Mouse (Mus musculus) forebrain, embryonic 12.5 days (tissue): ENCODE results near the gene Lrpprc. TPM values are rescaled to one million over a fixed set of nuclear protein-coding genes. Genes with fewer than 3 reads are reported as not detected.
"Not testable (repeated sequence)": the region's sequence is repeated elsewhere in the genome, so short reads cannot be mapped to it uniquely, and the experiment has no call there.

ENCODE experiments used
- ATAC-seq: fragments of 200-750 bp; cut with Nextera tagmentation; 2 replicates; pipeline ENCODE4 v1.8.0; 2017; ENCODE audit warnings: moderate TSS enrichment; ENCODE audit not compliant: low FRiP score
- H3K27ac ChIP-seq: fragments of 300-500 bp; sonication (generic); 2 replicates; pipeline ENCODE4 v1.5.1; 2016; ENCODE audit warnings: mild to moderate bottlenecking
- H3K27me3 ChIP-seq: fragments of 300-500 bp; sonication (generic); 2 replicates; pipeline ENCODE4 v1.6.1; 2016; ENCODE audit warnings: mild to moderate bottlenecking
- H3K36me3 ChIP-seq: fragments of 300-500 bp; sonication (generic); replicated peaks from 2 replicates; pipeline ENCODE4 v1.6.1; 2016; ENCODE audit warnings: mild to moderate bottlenecking
- H3K4me1 ChIP-seq: fragments of 300-500 bp; sonication (generic); 2 replicates; pipeline ENCODE4 v1.6.1; 2016
- H3K4me2 ChIP-seq: fragments of 300-500 bp; sonication (generic); 2 replicates; pipeline ENCODE4 v1.6.1; 2016; ENCODE audit warnings: mild to moderate bottlenecking, moderate library complexity
- H3K4me3 ChIP-seq: fragments of 300-500 bp; sonication (generic); replicated peaks from 2 replicates; pipeline ENCODE4 v1.5.1; 2016; ENCODE audit warnings: mild to moderate bottlenecking
- H3K9ac ChIP-seq: fragments of 300-500 bp; sonication (generic); 2 replicates; pipeline ENCODE4 v1.6.1; 2016; ENCODE audit warnings: mild to moderate bottlenecking
- H3K9me3 ChIP-seq: fragments of 300-500 bp; sonication (generic); 2 replicates; pipeline ENCODE4 v1.6.1; 2016
- WGBS: fragments of 180-500 bp; shearing (Covaris S2); methylation state at CpG from one replicate; pipeline ENCODE4 v1.1.7; 2016; 5-methylcytosine and 5-hydroxymethylcytosine counted together
- polyA plus RNA-seq: library from polyadenylated mRNA; unstranded; fragments of >200 nt; fragmentation: Nextera tagmentation; extraction: Ambion mirVana; gene quantifications from 2 replicates; pipeline ENCODE4 v1.2.1, GENCODE M21; 2016

Gene Lrpprc
- polyA plus RNA-seq: 49.3 and 52.8 TPM in 2 replicates

DNA sequence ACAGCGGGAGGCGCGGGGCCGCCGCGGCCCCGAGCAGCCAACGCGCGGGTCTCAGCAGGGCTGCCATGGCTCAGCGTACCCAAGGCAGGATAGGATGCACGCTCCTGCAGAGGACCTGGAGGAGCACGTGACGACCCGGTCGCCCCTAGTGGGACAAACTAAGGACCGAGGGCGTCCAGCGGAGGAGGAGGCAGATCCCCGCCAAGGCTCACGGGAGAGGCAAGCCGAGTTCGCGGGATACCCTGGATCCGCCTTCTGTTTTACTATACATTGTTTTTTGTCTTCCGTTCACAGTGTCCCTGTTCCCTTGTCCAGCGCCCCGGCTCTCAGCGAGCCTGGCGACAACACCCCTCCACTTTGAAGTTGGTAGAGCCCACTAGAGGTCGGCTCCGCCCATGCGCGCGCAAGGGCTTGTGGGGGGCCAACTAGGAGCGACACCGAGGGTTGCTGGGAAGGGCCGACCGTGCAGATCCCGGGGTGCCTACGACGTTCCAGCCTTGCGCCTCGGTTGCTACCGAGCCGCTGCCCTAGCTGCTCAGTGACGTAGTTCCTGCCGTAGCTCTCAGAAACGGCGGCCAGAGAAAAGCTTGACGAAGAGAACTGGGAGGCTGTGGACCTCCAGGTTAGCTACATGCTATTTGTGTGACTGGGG is at the start of gene Lrpprc:
Gene Lrpprc (minus strand): TSS at position 343 of the 652 bp plus-strand sequence.
- peak within 1 kb of the TSS; percentile 82 for H3K27ac ChIP-seq
- H3K27me3 ChIP-seq: no peaks in the 10 kb centered on the region
- ATAC-seq: peak; percentile 99
- H3K4me3 ChIP-seq: peak within 1 kb of the TSS; percentile 99
- peaks cover 6% of the 10 kb centered on the region; the same call in 1 of the 2 replicates for H3K36me3 ChIP-seq
- H3K9ac ChIP-seq: peak within 1 kb of the TSS; percentile 90
- H3K4me2 ChIP-seq: peak within 1 kb of the TSS; percentile 77
- peaks cover 27% of the 10 kb centered on the region for H3K4me1 ChIP-seq
- under 1% methylated on average over 47 of the region's 51 CpGs for WGBS
- H3K9me3 ChIP-seq: no peaks in the 10 kb centered on the region

GRCm38 (mm10) chr17:84837780-84838179 is 47.2 kb upstream of the Lrpprc start:
- H3K36me3 ChIP-seq: no peaks in the 10 kb centered on the region
- no peaks in the 10 kb centered on the region for H3K9me3 ChIP-seq
- no peak overlapping the region for H3K4me2 ChIP-seq
- H3K4me3 ChIP-seq: no peak overlapping the region
- peak; percentile 39; the same call in 1 of the 2 replicates for ATAC-seq
- H3K27me3 ChIP-seq: no peaks in the 10 kb centered on the region
- H3K27ac ChIP-seq: no peak overlapping the region
- no peak overlapping the region for H3K9ac ChIP-seq
- H3K4me1 ChIP-seq: no peaks in the 10 kb centered on the region
- 2% methylated on average over 3 of the region's 3 CpGs for WGBS

DNA sequence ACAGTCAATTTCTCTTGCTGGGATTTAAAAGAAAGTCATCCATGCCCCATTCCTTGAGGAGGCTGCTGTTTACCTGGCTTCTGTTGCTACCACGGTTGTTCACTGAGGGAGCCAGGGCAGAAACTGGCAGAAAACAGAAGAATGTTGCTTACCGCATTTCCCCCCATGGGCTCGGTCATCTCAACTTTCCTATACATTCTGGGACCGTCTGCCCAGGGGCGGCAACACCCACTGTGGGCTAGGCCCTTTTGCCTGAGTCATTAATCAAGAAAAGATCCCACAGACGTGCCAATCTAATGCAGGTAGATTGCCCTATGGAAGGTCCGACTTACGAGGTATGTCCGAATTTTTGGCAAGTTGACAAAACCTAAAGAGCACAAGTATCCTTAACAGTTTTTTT is 44.7 kb upstream of the Lrpprc start:
- no peak overlapping the region for H3K4me3 ChIP-seq
- no peak overlapping the region for H3K27ac ChIP-seq
- no peak overlapping the region for H3K4me2 ChIP-seq
- H3K4me1 ChIP-seq: no peaks in the 10 kb centered on the region
- WGBS: 88% methylated on average over 9 of the region's 9 CpGs
- no peaks in the 10 kb centered on the region for H3K27me3 ChIP-seq
- no peaks in the 10 kb centered on the region for H3K9me3 ChIP-seq
- H3K36me3 ChIP-seq: no peaks in the 10 kb centered on the region
- no peak for ATAC-seq
- H3K9ac ChIP-seq: no peak overlapping the region

GRCm38 (mm10) chr17:84832346-84832745 is 41.8 kb upstream of the Lrpprc start:
- no peak overlapping the region for H3K4me3 ChIP-seq
- no peak overlapping the region for H3K4me2 ChIP-seq
- WGBS: 68% methylated on average over 8 of the region's 8 CpGs
- no peak overlapping the region for H3K9ac ChIP-seq
- H3K9me3 ChIP-seq: no peaks in the 10 kb centered on the region
- no peak for ATAC-seq
- no peak overlapping the region for H3K27ac ChIP-seq
- no peaks in the 10 kb centered on the region for H3K36me3 ChIP-seq
- H3K4me1 ChIP-seq: no peaks in the 10 kb centered on the region
- no peaks in the 10 kb centered on the region for H3K27me3 ChIP-seq

- H3K27ac ChIP-seq: no peak overlapping the region
- H3K27me3 ChIP-seq: no peaks in the 10 kb centered on the region
- WGBS: 95% methylated on average over 6 of the region's 6 CpGs
- no peaks in the 10 kb centered on the region for H3K36me3 ChIP-seq
- H3K9ac ChIP-seq: no peak overlapping the region
- H3K4me3 ChIP-seq: no peak overlapping the region
- H3K4me1 ChIP-seq: no peaks in the 10 kb centered on the region
- H3K4me2 ChIP-seq: no peak overlapping the region
- no peak for ATAC-seq
- H3K9me3 ChIP-seq: no peaks in the 10 kb centered on the region
Measured at GRCm38 (mm10) chr17:84828301-84828700, 37.7 kb upstream of the Lrpprc start.

DNA sequence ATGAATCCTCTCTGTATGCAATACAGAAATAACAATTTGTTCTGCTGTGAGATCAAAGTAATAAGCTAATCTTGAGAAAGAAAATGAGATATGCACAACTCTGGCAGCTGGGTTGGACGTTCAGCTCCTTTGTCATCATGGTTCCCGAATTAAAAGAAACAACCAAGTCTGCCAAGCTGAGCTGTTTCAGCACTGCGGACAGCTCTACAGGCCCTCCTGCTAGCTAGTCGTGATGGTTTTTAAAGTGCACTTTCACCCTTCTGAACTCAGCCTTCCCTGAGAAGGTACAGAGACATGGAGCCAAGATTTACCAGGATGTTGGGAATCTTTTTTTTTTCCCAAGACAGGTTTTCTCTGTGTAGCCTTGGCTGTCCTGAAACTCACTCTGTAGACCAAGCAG is 30.0 kb upstream of the Lrpprc start:
- H3K9me3 ChIP-seq: no peaks in the 10 kb centered on the region
- WGBS: 12% methylated on average over 4 of the region's 4 CpGs
- no peaks in the 10 kb centered on the region for H3K27me3 ChIP-seq
- no peak overlapping the region for H3K4me2 ChIP-seq
- no peak overlapping the region for H3K9ac ChIP-seq
- H3K36me3 ChIP-seq: no peaks in the 10 kb centered on the region
- H3K4me3 ChIP-seq: no peak overlapping the region
- no peak overlapping the region for H3K27ac ChIP-seq
- H3K4me1 ChIP-seq: peaks cover 3% of the 10 kb centered on the region; the same call in 1 of the 2 replicates
- no peak for ATAC-seq

- Histone ChIP-seq H3K36me3 (no peaks in the 10 kb centered on the region), H3K4me1 (peaks cover 4% of the 10 kb centered on the region; the same call in 1 of the 2 replicates), H3K4me3 (no peak overlapping the region), H3K4me2 (no peak overlapping the region), H3K9me3 (no peaks in the 10 kb centered on the region), H3K27me3 (no peaks in the 10 kb centered on the region), H3K9ac (no peak overlapping the region), H3K27ac (no peak overlapping the region)
- no peak for ATAC-seq
- WGBS: 92% methylated on average over 5 of the region's 5 CpGs
Measured at GRCm38 (mm10) chr17:84818390-84818789, 27.8 kb upstream of the Lrpprc start.

DNA sequence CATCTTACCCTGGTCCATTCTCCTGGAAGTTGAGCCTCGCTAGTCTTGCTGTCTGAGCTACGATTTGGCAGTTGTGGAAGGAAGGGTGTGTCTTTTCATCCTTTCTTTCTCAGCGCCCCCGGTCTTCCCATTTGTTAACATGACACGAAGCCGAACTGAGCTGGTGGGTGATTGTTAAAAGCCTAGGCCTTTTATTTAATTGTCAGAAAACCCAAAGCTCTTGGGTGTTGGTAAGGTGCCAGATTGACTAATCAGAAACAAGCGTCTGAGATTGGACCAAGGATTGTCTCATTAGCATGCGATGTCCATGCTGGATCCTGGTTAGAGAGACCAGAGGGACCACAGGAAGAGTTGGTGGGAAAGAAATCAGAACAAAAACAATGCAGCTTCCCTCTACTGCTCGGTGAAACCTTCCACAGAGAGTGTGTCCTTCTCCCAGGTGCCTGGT is 25.4 kb upstream of the Lrpprc start:
- no peak overlapping the region for H3K9ac ChIP-seq
- no peak overlapping the region for H3K4me2 ChIP-seq
- no peak overlapping the region for H3K4me3 ChIP-seq
- peaks cover 4% of the 10 kb centered on the region; the same call in 1 of the 2 replicates for H3K4me1 ChIP-seq
- H3K27me3 ChIP-seq: no peaks in the 10 kb centered on the region
- H3K27ac ChIP-seq: peak overlapping the region; percentile 69; the same call in 1 of the 2 replicates
- no peaks in the 10 kb centered on the region for H3K9me3 ChIP-seq
- 56% methylated on average over 9 of the region's 9 CpGs for WGBS
- no peaks in the 10 kb centered on the region for H3K36me3 ChIP-seq
- peak; percentile 64; the same call in 1 of the 2 replicates for ATAC-seq

DNA sequence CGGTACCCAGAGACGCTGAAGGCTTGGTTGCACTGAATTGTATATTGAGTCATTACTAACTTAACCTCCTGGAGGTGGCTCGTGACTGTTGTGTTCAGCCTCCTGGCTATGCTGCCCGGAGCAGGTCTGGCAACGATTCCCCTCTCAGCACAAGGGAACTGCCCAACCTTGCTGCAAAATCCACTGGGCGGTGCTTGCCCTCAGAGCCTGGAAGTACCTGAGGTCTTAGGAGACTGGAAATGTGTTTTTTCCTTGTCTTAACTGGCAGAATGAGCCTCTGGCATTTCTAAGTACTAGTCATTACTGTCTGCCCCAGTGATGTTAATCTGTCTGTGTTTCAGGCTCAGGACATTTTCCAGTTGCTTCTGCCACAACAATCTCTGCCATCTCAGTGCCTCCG is 24.3 kb upstream of the Lrpprc start:
- Histone ChIP-seq H3K36me3 (no peaks in the 10 kb centered on the region), H3K9me3 (no peaks in the 10 kb centered on the region), H3K9ac (no peak overlapping the region), H3K4me2 (no peak overlapping the region), H3K4me3 (no peak overlapping the region), H3K27ac (no peak overlapping the region), H3K27me3 (no peaks in the 10 kb centered on the region), H3K4me1 (peaks cover 4% of the 10 kb centered on the region; the same call in 1 of the 2 replicates)
- 80% methylated on average over 7 of the region's 7 CpGs for WGBS
- no peak for ATAC-seq

- not testable (repeated sequence) for H3K27me3 ChIP-seq
- 86% methylated on average over 14 of the region's 14 CpGs for WGBS
Measured at GRCm38 (mm10) chr17:84814192-84814591, 23.6 kb upstream of the Lrpprc start.

GRCm38 (mm10) chr17:84792006-84792405 is 1.4 kb upstream of the Lrpprc start:
- Histone ChIP-seq H3K27me3 (no peaks in the 10 kb centered on the region), H3K27ac (no peak overlapping the region), H3K4me3 (no peak overlapping the region), H3K9ac (no peak overlapping the region), H3K9me3 (no peaks in the 10 kb centered on the region), H3K4me2 (peak overlapping the region; percentile 77), H3K4me1 (peaks cover 27% of the 10 kb centered on the region), H3K36me3 (peaks cover 4% of the 10 kb centered on the region; the same call in 1 of the 2 replicates)
- 77% methylated on average over 5 of the region's 5 CpGs for WGBS
- no peak for ATAC-seq

More at GRCm38 (mm10) chr17:84814192-84814591, 23.6 kb upstream of the Lrpprc start:
- not testable (repeated sequence) for H3K9me3 ChIP-seq, H3K4me2 ChIP-seq, H3K9ac ChIP-seq, H3K27ac ChIP-seq, H3K36me3 ChIP-seq, ATAC-seq, H3K4me3 ChIP-seq, H3K4me1 ChIP-seq

- Histone ChIP-seq H3K9ac (peak overlapping the region; percentile 90), H3K36me3 (peaks cover 6% of the 10 kb centered on the region; the same call in 1 of the 2 replicates), H3K27me3 (no peaks in the 10 kb centered on the region), H3K9me3 (no peaks in the 10 kb centered on the region), H3K4me1 (peaks cover 27% of the 10 kb centered on the region), H3K27ac (peak overlapping the region; percentile 82), H3K4me3 (peak overlapping the region; percentile 99), H3K4me2 (peak overlapping the region; percentile 77)
- ATAC-seq: peak; percentile 12
- 7% methylated on average over 8 of the region's 8 CpGs for WGBS
Measured at GRCm38 (mm10) chr17:84791156-84791555, 567 bp upstream of the Lrpprc start.

GRCm38 (mm10) chr17:84790043-84790442 is 546 bp downstream of the Lrpprc start:
- Histone ChIP-seq H3K9me3 (no peaks in the 10 kb centered on the region), H3K4me1 (peaks cover 27% of the 10 kb centered on the region), H3K36me3 (peaks cover 6% of the 10 kb centered on the region; the same call in 1 of the 2 replicates), H3K27ac (peak overlapping the region; percentile 82), H3K9ac (peak overlapping the region; percentile 90), H3K27me3 (no peaks in the 10 kb centered on the region), H3K4me3 (peak overlapping the region; percentile 99), H3K4me2 (peak overlapping the region; percentile 77)
- WGBS: under 1% methylated on average over 22 of the region's 22 CpGs
- peak; percentile 47 for ATAC-seq
